Mouse (Mus musculus): Measurements from ENCODE around the gene Mlph. TPM values are rescaled to one million over a fixed set of nuclear protein-coding genes. Genes with fewer than 3 reads are reported as not detected.

Gene Mlph
- total and polyA plus RNA-seq, 2 experiments from 2014 or later: 0.27 to 0.35 TPM

- Histone ChIP-seq H3K27me3 (ENCODE audit: insufficient read depth, low read length) (no peaks in the 10 kb centered on the region), H3K9ac (replicated peaks; ENCODE audit: low read length, poor library complexity, severe bottlenecking) (no peak overlapping the region), H3K4me1 (ENCODE audit: insufficient read depth, low read length) (no peaks in the 10 kb centered on the region), H3K9me3 (ENCODE audit: low read length) (no peaks in the 10 kb centered on the region), H3K4me3 (ENCODE audit: low read depth, low read length) (no peak overlapping the region), H3K27ac (ENCODE audit: low read depth, low read length) (no peak overlapping the region), H3K4me2 (ENCODE audit: low read depth, low read length, poor library complexity, severe bottlenecking) (no peak overlapping the region), H3K36me3 (ENCODE audit: insufficient read depth, low read length) (no peaks in the 10 kb centered on the region)
- no peak for DNase-seq (ENCODE audit: low spot score)
- 78% methylated on average over 5 of the region's 6 CpGs for WGBS
- ATAC-seq (ENCODE audit: low FRiP score): no peak
- TF ChIP-seq CTCF (IDR thresholded peaks at IDR 0.05): no peak
Measured at GRCm38 (mm10) chr1:90885771-90886460, 29.0 kb upstream of the Mlph start.

- no peak overlapping the region for H3K4me2 ChIP-seq (ENCODE audit: low read depth, low read length, poor library complexity, severe bottlenecking)
- H3K4me3 ChIP-seq (ENCODE audit: low read depth, low read length): no peak overlapping the region
- H3K27ac ChIP-seq (ENCODE audit: low read depth, low read length): no peak overlapping the region
- no peak for TF ChIP-seq CTCF (IDR thresholded peaks at IDR 0.05)
- H3K9me3 ChIP-seq (ENCODE audit: low read length): no peaks in the 10 kb centered on the region
- DNase-seq (ENCODE audit: low spot score) (no peak), ATAC-seq (ENCODE audit: low FRiP score) (no peak)
- no peaks in the 10 kb centered on the region for H3K4me1 ChIP-seq (ENCODE audit: insufficient read depth, low read length)
- no peaks in the 10 kb centered on the region for H3K36me3 ChIP-seq (ENCODE audit: insufficient read depth, low read length)
- WGBS: 76% methylated on average over 3 of the region's 3 CpGs
- H3K9ac ChIP-seq (replicated peaks; ENCODE audit: low read length, poor library complexity, severe bottlenecking): no peak overlapping the region
- no peaks in the 10 kb centered on the region for H3K27me3 ChIP-seq (ENCODE audit: insufficient read depth, low read length)
Measured at GRCm38 (mm10) chr1:90894521-90894920, 20.4 kb upstream of the Mlph start.

- Histone ChIP-seq H3K4me3 (ENCODE audit: low read depth, low read length) (no peak overlapping the region), H3K36me3 (ENCODE audit: insufficient read depth, low read length) (no peaks in the 10 kb centered on the region), H3K4me2 (ENCODE audit: low read depth, low read length, poor library complexity, severe bottlenecking) (no peak overlapping the region), H3K27ac (ENCODE audit: low read depth, low read length) (no peak overlapping the region), H3K27me3 (ENCODE audit: insufficient read depth, low read length) (no peaks in the 10 kb centered on the region), H3K9me3 (ENCODE audit: low read length) (no peaks in the 10 kb centered on the region), H3K9ac (replicated peaks; ENCODE audit: low read length, poor library complexity, severe bottlenecking) (no peak overlapping the region), H3K4me1 (ENCODE audit: insufficient read depth, low read length) (no peaks in the 10 kb centered on the region)
- TF ChIP-seq CTCF (IDR thresholded peaks at IDR 0.05): no peak
- no peak for DNase-seq (ENCODE audit: low spot score)
- WGBS: 88% methylated on average over 3 of the region's 3 CpGs
- no peak for ATAC-seq (ENCODE audit: low FRiP score)
Measured at GRCm38 (mm10) chr1:90895004-90895403, 19.9 kb upstream of the Mlph start.

- no peaks in the 10 kb centered on the region for H3K27me3 ChIP-seq (ENCODE audit: insufficient read depth, low read length)
- no peak overlapping the region for H3K27ac ChIP-seq (ENCODE audit: low read depth, low read length)
- no peak for TF ChIP-seq CTCF (IDR thresholded peaks at IDR 0.05)
- H3K4me2 ChIP-seq (ENCODE audit: low read depth, low read length, poor library complexity, severe bottlenecking): no peak overlapping the region
- ATAC-seq (ENCODE audit: low FRiP score): no peak
- WGBS: 87% methylated on average over 4 of the region's 4 CpGs
- H3K9ac ChIP-seq (replicated peaks; ENCODE audit: low read length, poor library complexity, severe bottlenecking): no peak overlapping the region
- H3K9me3 ChIP-seq (ENCODE audit: low read length): no peaks in the 10 kb centered on the region
- DNase-seq (ENCODE audit: low spot score): no peak
- no peak overlapping the region for H3K4me3 ChIP-seq (ENCODE audit: low read depth, low read length)
- no peaks in the 10 kb centered on the region for H3K36me3 ChIP-seq (ENCODE audit: insufficient read depth, low read length)
- H3K4me1 ChIP-seq (ENCODE audit: insufficient read depth, low read length): no peaks in the 10 kb centered on the region
Measured at GRCm38 (mm10) chr1:90896281-90896680, 18.6 kb upstream of the Mlph start.

GRCm38 (mm10) chr1:90896741-90897361 is 18.0 kb upstream of the Mlph start:
- Histone ChIP-seq H3K4me2 (ENCODE audit: low read depth, low read length, poor library complexity, severe bottlenecking) (no peak overlapping the region), H3K27me3 (ENCODE audit: insufficient read depth, low read length) (no peaks in the 10 kb centered on the region), H3K36me3 (ENCODE audit: insufficient read depth, low read length) (no peaks in the 10 kb centered on the region), H3K9me3 (ENCODE audit: low read length) (no peaks in the 10 kb centered on the region), H3K9ac (replicated peaks; ENCODE audit: low read length, poor library complexity, severe bottlenecking) (no peak overlapping the region), H3K4me1 (ENCODE audit: insufficient read depth, low read length) (no peaks in the 10 kb centered on the region), H3K4me3 (ENCODE audit: low read depth, low read length) (no peak overlapping the region), H3K27ac (ENCODE audit: low read depth, low read length) (no peak overlapping the region)
- DNase-seq (ENCODE audit: low spot score) (peak; percentile 66), ATAC-seq (ENCODE audit: low FRiP score) (peak; percentile 65)
- WGBS: 53% methylated on average over 14 of the region's 14 CpGs
- TF ChIP-seq CTCF (IDR thresholded peaks at IDR 0.05): no peak

GRCm38 (mm10) chr1:90898012-90898411 is 16.9 kb upstream of the Mlph start:
- 53% methylated on average over 1 of the region's 1 CpGs for WGBS
- Histone ChIP-seq H3K36me3 (ENCODE audit: insufficient read depth, low read length) (no peaks in the 10 kb centered on the region), H3K9ac (replicated peaks; ENCODE audit: low read length, poor library complexity, severe bottlenecking) (no peak overlapping the region), H3K4me1 (ENCODE audit: insufficient read depth, low read length) (no peaks in the 10 kb centered on the region), H3K4me3 (ENCODE audit: low read depth, low read length) (no peak overlapping the region), H3K27me3 (ENCODE audit: insufficient read depth, low read length) (no peaks in the 10 kb centered on the region), H3K9me3 (ENCODE audit: low read length) (no peaks in the 10 kb centered on the region), H3K4me2 (ENCODE audit: low read depth, low read length, poor library complexity, severe bottlenecking) (no peak overlapping the region), H3K27ac (ENCODE audit: low read depth, low read length) (no peak overlapping the region)
- ATAC-seq (ENCODE audit: low FRiP score): no peak
- no peak for TF ChIP-seq CTCF (IDR thresholded peaks at IDR 0.05)
- no peak for DNase-seq (ENCODE audit: low spot score)

All from midbrain, postnatal 0 days (tissue).